ENCODE assay signal across 9 mouse cellular contexts in the genomic region with DNA sequence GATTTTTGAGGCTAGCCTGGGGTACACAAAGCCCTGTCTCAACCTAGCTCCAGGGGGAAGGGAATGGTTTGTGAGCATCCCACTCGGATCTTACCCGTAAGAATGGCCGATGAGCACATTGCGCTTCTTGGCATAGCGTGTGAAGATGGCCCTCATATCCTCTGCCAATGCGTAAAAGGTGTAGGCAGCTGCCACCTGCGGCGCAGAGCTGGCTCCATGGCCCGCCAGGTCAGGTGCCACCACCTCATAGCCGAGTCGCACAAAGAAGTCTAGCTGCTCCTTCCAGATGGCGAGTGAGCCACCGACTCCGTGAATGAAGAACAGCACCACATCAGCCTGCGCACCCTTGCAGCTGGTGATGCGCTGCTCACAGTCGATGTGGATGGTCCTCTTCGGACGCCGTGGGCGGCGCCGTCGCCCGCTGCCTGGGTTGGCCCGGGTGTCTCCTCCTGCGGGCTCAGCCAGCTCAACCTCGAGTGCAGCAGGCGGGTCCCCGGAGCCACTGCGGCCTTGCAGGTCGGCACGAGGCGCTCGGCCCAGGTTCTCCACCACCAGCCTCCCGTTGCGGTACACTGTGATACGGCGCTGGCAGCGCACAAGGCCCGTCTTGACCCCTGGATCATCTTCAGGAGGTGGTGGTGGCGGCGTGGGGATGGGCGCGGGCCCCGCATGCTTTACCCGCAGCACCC. TPM values are rescaled to one million over a fixed set of nuclear protein-coding genes. Genes with fewer than 3 reads are reported as not detected.
A peak's percentile ranks its signal among the peaks of the same experiment; 100 is the strongest.
DNase-seq lines count a peak whose midpoint lies in the region; ATAC-seq and TF ChIP-seq lines count a peak whose summit lies in the region.
"Had no signal": no experiment of that assay in that cellular context is flagged by ENCODE, and none has a peak within 500 bp of the region (broad histone marks: within the 10 kb centered on the region; RNA-seq: fewer than 3 reads in every experiment).

No protein-coding gene starts in this region.

- DNase-seq in heart, adult 11 months, result peak; percentile 92
- DNase-seq in heart, adult 18-20 months, result no peak
- DNase-seq in cerebellum, adult 18-20 months, result peak; percentile 38 to 55
- DNase-seq in MN1 (ENCODE audit: low spot score), result no peak
- DNase-seq in right cerebral cortex, adult 2 months (ENCODE audit: low spot score in 2 of 2), result no peak
- no peak for DNase-seq in urinary bladder, postnatal 25 days (ENCODE audit: low spot score)
- DNase-seq: kidney, adult 8-10 months had no signal

- no peaks in the 10 kb centered on the region for H3K9me3 ChIP-seq in E14TG2a.4 (ENCODE audit: low read length)
- H3K9me3 ChIP-seq in hindbrain, embryonic 16.5 days (ENCODE audit: control insufficient read depth, low read length), result no peaks in the 10 kb centered on the region

- no peak for ATAC-seq in hindbrain, embryonic 16.5 days

- H3K27ac ChIP-seq in hindbrain, embryonic 16.5 days (ENCODE audit: low read depth, low read length), result no peak overlapping the region

- WGBS in hindbrain, embryonic 16.5 days, result 80% methylated on average over 47 of the region's 47 CpGs

- peak overlapping the region; percentile 74 for H3K4me3 ChIP-seq in E14TG2a.4 (replicated peaks; ENCODE audit: low read length)
- H3K4me3 ChIP-seq in hindbrain, embryonic 16.5 days (ENCODE audit: low read length), result no peak overlapping the region

- peak overlapping the region; percentile 35; the same call in 1 of the 2 replicates for H3K9ac ChIP-seq in hindbrain, embryonic 16.5 days (ENCODE audit: low read depth, low read length)

- peaks cover 8% of the 10 kb centered on the region for H3K36me3 ChIP-seq in E14TG2a.4 (ENCODE audit: insufficient read depth, low read length)
- H3K36me3 ChIP-seq in hindbrain, embryonic 16.5 days (ENCODE audit: control insufficient read depth, insufficient read depth, low read length), result peaks cover 34% of the 10 kb centered on the region

- H3K27me3 ChIP-seq in E14TG2a.4 (ENCODE audit: insufficient read depth, low read length), result peaks cover 61% of the 10 kb centered on the region
- H3K27me3 ChIP-seq in hindbrain, embryonic 16.5 days (replicated peaks; ENCODE audit: control insufficient read depth, insufficient read depth, low read length), result no peaks in the 10 kb centered on the region

- TF ChIP-seq CTCF in E14TG2a.4 (conservative IDR thresholded peaks at IDR 0.05; ENCODE audit: low read length), result no peak

- peak overlapping the region; percentile 89; the same call in 1 of the 2 replicates for H3K4me2 ChIP-seq in hindbrain, embryonic 16.5 days (ENCODE audit: low read length)

- H3K4me1 ChIP-seq in E14TG2a.4 (replicated peaks; ENCODE audit: low read depth, low read length), result peaks cover 69% of the 10 kb centered on the region
- H3K4me1 ChIP-seq in hindbrain, embryonic 16.5 days (ENCODE audit: control insufficient read depth, insufficient read depth, low read depth, low read length), result peaks cover 33% of the 10 kb centered on the region

RNA-seq across cellular contexts. Expression of a gene that starts 2.2 kb away (rescaled TPM):
- total RNA-seq in heart, adult 18-20 months (2021), result 10 to 100 TPM; 23.8 to 26.6 TPM
- 172 and 182 TPM in 2 replicates for polyA plus RNA-seq in hindbrain, embryonic 16.5 days (2015; fragmentation: Nextera tagmentation; extraction: Ambion mirVana)

RNA-seq across cellular contexts. Expression of a gene that starts 3.5 kb away (rescaled TPM):
- 100 to 1,000 TPM; 126 to 127 TPM for total RNA-seq in heart, adult 18-20 months (2021)
- polyA plus RNA-seq in hindbrain, embryonic 16.5 days (2015; fragmentation: Nextera tagmentation; extraction: Ambion mirVana), result 168 and 172 TPM in 2 replicates

RNA-seq across cellular contexts. Expression of a gene that starts 7.7 kb away (rescaled TPM):
- total RNA-seq in heart, adult 18-20 months (2021), result 10 to 100 TPM; 31.4 to 32.1 TPM
- polyA plus RNA-seq in hindbrain, embryonic 16.5 days (2015; fragmentation: Nextera tagmentation; extraction: Ambion mirVana), result 240 and 247 TPM in 2 replicates

RNA-seq across cellular contexts. Expression of a gene that starts 24.5 kb away (rescaled TPM):
- 10 to 100 TPM; 16.6 to 16.9 TPM for total RNA-seq in heart, adult 18-20 months (2021)
- polyA plus RNA-seq in hindbrain, embryonic 16.5 days (2015; fragmentation: Nextera tagmentation; extraction: Ambion mirVana), result 2.3 and 4.5 TPM in 2 replicates

RNA-seq across cellular contexts. Expression of a gene that starts 26.6 kb away (rescaled TPM):
- total RNA-seq in heart, adult 18-20 months (2021), result 10 to 100 TPM; 19.1 to 22.2 TPM
- 14.0 and 14.6 TPM in 2 replicates for polyA plus RNA-seq in hindbrain, embryonic 16.5 days (2015; fragmentation: Nextera tagmentation; extraction: Ambion mirVana)

Comparison
In these comparisons a context has a peak if more than half of its experiments do, and no peak if none do; other contexts are left out.
1. DNase-seq: peak in heart, adult 11 months (single experiment) and cerebellum, adult 18-20 months (2 of 2); none in heart, adult 18-20 months (0 of 2), MN1 (single experiment), right cerebral cortex, adult 2 months (0 of 2) and urinary bladder, postnatal 25 days (single experiment).